Mouse (Mus musculus): ENCODE measurements around the gene Tex14.

The Tex14 gene

DNA sequence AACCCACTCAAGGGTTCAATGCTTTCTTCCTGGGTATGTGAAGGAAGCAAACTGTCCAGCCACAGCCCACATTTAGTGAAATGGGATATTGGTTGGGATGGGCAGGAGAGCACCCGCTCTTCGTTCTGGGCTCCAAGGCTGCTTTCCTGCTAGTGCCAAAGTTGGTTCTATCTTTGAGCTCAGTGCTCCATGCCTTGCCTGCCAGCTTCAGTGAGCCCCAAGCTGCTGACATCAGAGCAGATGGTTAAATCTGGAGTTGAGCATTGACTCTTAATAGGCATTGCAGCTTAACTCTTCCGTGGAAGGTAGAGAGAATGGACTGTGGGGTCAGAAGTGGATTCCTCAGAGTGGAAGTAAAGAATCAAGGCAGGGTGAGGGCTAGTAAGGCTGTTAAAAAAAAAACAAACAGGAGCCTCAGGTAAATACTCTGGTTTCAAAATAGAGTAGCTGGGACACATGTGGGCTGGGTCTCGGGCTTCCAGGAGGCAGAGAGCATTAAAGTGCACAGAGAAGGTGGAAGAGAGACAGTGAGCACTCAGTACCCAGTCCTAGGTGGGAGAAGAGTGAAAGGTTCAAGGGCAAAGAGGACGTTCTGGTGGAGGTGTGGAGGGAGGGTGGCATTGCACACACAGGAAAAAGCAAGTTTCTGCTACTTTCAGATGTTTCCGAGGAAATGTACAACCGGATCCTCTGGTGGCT is 163.5 kb downstream of the Tex14 start, which contains the start of gene Sept4:
TSS of gene Sept4 (plus strand) at position 649 of the 699 bp plus-strand sequence.
- in situ Hi-C loops (cut with MboI), result no loop called here

DNA sequence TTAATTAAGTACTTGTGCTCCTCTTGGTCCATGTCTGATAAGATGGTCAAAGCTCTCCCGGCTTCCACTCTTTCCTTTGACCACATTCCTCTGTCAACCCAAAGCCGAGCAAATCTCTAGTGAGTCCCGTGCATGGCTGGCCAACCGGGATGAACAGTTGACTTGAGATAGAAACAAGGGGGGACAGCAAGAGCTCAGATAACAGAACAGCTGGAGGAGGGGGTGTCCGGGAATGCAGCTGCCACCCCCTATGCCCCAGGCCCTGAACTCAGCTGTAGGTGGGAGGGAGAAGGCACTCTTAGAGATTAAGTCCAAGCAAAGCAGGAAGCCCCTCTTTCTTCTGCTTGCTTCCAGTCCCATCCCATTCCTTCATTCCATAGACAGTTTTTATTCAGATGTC is 165.9 kb downstream of the Tex14 start:
- in situ Hi-C loops (cut with MboI), result no loop called here

DNA sequence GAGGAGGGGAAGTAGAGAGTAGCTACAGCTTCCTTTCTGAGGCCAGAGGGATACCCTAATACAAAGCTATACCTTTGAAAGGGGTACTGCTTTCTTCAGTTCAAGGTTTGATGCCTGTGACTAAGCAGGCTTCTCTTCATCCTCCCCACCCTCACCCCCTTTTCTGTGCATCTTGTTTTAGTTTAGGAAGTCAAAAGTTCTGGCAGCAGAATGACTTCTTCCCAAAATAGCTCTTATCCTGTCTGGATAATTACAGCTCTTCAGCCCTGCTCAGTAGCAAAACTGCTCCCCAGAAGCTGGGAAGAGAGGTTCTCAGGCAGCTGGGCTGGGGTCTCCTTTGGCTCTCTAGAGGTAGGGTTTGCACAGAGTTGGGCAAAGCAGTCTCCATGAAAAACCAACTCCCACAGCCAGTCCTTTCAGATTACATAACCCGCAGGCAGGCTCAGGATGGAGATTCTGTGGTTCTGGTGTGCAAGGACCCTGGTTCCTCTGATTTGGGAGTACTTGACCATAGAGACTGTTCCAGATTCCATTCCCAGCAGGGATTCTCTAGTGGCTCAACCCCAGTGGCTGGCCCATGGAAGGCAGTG is 166.6 kb downstream of the Tex14 start:
- in situ Hi-C loops (cut with MboI), result no loop called here

DNA sequence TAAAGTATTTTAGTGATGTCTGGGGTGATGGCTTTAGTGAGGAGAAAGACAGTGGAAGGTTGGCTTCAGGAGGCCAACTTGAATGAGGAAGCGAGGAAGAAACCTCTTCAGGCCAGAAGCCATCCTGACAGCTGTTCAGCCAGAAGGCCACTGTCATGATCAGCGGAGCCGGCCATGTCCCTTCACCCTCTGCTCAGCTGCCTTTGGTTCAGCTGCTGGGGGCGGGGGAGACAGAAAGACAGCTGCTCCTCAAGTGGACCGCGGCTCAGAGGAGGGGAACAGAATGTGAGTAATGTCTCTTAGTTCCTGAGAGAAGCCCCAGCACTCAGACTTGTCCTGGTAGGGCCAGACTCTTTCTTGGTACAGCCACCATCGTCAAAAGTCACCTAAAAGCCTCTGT is 168.9 kb downstream of the Tex14 start:
- in situ Hi-C loops (cut with MboI), result no loop called here

DNA sequence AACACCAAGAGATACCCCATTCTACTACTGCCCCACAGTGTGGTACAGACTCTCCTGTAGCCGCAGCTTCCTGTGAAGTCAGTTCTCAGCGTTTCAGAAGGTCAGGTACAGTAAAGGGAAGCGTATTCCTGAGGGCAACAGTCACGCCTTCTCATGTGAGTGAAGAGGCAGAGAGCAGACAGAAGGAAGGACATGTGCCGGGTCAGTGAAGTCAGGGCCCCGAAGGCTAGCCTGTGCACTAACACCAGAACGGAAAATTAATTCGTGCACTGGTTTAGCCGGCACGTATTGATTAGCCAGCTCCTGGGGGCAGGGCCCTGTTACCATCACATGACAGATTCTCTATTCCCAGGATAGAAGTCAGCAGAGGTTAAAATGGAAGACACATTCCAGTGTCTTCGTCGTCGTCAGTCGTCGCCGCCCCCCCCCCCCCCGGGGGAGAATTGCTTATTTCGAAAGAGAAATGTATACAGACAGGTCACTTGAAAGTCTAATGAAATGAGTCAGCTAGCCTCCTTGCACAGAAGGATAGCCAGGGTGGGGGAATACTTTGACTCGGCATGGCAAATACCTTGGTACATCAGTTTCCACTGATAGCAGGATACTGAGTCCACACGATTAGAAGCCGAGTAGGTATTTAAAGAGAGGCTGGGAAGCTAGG is 169.8 kb downstream of the Tex14 start:
- in situ Hi-C loops (cut with MboI), result no loop called here

DNA sequence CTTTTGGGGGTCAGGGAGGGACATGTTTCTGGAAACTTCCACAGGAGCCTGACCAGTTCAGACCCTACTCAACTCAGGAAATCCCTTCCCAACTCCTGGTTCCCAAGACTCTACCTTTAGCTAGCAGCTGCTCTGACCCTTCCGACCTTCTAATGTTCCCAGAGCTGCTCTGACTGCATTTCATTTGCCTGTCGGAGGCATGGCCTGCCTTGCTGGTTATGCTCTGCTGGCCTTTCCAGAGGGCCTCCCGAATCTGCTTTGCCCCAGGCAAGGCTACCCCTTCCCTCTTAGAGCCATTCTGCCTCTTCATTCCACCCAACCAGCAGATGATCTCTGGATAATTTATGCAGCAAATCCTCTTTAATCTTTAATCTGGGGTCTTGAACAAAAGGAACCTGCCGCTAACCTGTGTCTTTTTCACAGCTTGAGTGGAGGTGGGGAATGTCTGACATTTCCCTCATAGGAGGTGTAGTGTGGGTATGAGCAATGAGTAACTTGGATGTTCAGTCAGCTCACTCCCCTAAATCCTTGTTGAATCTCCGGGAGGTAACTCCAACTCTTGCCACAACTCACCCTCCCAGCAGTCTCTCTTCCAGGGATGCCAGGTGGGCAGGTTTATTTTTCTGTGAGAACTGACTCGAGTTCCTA is 172.9 kb downstream of the Tex14 start:
- in situ Hi-C loops (cut with MboI), result no loop called here

DNA sequence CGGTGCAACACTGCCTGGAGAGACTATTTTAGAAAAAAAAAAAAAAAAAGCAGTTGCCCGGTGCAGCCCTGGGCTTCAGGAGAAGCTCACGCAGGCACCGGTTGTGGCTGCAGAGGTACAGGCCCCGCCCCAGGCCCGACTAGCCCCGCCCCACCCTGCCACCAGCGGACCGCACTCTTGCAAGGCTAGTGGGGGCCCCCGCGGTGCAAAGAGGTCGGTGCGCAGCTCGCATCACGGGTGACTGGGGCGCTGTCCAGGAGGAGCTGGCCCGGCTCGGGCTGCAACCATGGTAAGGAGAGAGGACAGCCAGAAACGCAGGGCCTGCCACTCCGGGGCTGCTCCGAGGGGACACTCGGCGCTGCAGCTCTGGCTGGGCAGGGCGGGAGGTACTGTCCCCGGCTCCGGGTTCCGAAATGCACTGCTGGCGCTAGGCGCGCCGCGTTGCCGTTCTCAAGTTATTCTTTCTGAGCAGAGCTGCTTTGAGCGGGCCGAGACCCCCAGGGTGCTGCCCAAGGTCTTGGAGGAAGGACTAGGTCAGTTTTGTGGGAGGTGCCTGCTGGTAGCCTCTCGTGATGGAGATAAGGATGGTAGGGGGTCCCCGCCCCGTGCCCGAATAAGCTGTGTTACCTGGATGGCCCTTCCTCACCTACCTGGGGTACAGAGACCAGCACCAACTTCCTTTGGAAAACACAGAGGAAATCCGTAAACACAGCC is 173.5 kb downstream of the Tex14 start:
- in situ Hi-C loops (cut with MboI), result no loop called here

DNA sequence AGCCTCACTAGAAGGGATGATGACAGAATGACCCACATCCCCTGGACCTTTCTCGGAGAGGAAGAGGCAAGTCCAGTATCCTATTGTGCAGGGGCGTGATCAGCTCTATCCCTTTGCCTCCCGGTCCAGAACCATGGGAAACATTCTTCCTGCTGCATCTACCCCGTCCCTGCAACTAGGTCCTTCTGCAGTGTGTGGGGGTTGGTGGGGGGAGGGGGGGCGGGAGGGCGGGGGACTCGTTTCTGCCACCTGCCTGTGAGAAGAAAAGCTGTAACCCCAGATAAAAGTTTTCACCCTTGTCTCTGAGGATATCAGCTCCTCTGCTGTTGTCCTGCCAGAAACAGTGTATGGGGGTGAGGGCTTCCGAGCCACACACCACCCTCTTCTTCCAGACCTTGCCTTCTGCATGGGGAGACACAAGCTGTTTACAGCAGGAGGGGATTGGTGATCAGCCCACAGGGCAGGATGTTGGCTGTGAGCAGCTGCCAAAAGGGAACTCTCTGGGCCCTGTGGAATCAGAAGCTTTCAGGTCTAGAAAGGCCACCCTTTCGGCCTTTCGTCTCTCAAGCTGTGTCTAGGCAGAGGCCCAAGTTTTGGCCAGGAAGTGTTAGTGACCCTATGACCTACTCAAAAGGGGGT is 174.2 kb downstream of the Tex14 start:
- in situ Hi-C loops (cut with MboI), result no loop called here

DNA sequence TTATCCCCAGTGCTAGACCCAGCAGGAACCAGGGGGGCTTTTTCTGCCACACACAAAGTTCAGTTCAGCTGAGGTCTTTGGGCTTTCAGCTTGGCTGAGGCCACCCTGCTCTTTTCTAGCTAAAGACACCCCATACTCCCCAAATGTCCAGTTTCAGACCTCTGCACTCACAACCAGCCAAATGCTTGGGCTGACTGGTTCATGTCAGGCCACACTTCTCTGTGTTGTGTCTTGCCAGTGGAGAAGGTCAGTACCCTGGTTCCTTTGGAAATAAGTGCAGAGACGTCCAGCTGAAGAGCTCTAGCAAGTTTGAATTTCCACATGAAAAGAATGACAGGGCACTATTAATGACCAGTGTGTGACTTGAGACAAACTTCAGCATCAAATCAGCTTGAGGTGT is 174.8 kb downstream of the Tex14 start:
- in situ Hi-C loops (cut with MboI), result no loop called here

DNA sequence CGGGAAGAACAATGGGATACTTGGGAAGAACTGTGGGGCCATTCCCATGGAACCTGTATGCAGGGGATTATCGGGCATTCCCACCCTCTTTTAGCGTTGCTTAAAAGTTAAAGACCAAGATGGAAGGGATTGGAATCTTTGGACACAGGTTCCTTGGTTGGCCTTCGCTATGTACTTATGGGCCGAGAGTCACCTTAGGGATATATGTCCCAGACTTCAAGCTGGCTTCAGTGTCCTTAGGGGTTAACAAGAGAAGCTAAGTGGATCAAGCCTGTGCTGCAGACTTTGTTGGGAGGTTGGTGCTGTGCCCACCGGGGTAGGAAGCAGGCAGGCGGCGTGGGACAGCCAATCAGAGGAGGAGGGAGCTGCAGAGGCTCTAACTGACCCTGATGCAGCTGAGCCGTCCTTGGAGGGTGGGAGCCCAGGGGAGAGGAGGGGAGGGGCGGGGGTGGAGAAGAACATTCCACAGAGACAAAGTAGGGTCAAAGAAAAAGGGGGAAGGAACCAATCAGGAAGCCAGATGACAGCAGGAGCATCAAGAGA is 175.7 kb downstream of the Tex14 start:
- in situ Hi-C loops (cut with MboI), result no loop called here

DNA sequence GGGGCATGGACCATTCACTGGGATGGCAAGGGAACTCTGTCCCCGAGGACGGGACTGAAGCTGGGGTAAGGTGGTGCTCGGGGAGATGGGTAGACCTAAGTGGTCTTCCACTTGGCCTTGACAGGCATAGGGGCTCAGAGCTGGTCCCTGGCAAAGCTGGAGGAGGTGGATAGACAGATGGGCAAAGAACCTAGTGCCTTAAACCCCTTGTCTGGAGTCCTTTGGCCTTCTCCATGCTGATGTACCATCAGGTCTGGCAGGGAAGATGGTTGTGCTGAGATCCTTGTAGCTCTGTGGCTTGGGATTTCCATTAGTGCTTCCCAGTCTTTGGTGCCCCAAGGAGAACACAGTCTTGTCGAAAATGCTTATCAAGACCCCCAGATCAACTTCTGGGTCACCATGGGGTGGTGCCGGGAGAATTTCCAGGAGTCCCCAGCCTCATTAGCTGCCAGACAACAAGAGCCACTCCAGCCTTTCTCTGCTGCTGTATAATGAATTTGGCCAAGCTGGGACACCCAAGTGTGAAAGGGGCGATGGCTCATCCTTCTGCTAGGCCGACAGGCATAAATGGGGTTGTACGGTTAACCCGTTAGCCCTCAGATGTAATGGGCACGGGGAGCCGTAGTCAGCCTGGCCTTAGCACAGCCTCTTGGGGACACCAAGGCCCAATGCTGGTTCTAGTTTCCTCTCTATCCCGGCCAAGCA is 176.4 kb downstream of the Tex14 start:
- in situ Hi-C loops (cut with MboI), result no loop called here

DNA sequence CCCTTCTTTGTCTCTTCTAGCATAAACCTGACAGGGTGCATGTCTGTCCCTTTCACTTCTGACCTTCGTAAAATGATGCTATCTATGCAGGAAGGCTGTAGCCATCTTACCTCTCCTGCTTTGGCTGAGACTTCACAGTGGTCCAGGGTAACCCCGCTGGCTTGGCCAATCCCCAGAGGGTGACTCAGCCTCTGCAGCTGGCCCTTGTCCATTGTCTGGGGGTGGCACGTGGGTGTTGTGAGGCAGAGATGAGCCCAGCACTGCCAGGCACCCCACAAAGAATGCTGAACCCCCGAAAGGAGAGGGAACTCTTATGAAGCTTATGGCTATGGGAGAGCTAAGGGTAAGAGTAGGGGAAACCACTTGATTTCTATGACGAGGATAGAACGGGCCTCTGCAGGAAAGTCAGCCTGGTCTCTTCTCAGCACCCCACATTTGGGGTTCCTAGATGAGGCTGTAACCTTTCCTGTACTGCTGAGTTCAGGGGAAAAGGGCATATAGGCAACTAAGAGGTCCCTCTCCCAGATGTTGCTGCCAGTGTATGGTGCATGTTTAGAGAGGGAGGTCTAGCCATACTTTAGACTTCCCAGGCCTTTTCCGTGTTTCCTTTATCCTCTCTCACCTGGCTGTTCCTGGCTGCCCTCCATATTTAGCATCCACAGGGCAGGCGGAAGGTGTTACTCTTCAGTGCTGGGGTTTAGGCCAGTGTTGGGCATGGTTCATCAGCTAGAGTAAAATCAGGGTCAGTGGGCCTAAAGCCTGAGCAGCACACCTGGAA is 177.3 kb downstream of the Tex14 start:
- in situ Hi-C loops (cut with MboI), result no loop called here

DNA sequence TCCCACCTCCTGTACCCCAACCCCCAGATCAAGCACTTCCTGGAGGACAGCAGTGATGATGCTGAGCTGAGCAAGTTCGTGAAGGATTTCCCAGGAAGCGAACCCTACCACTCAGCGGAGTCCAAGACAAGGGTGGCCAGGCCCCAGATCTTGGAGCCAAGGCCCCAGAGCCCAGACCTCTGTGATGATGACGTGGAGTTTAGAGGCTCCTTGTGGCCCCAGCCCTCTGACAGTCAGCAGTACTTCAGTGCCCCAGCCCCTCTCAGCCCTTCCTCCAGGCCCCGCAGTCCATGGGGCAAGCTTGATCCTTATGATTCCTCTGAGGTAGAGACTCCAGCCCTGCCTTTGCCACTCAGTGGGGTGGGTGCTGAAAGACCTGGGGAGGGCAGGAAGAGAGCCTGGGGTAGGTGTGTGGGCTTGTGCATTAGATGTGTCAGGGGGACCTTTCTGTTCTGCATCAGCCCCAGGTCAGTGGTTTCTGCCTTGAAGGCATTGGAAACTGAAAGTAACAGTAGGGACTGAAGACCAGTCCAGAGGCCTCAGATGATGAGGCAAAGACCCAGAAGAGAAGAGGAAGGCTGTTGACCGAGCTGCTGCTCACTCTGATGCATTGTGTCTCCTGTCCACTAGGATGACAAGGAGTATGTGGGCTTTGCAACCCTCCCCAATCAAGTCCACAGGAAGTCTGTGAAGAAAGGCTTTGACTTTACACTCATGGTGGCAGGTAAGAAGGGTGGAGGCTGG is 178.6 kb downstream of the Tex14 start:
- in situ Hi-C loops (cut with MboI), result no loop called here

DNA sequence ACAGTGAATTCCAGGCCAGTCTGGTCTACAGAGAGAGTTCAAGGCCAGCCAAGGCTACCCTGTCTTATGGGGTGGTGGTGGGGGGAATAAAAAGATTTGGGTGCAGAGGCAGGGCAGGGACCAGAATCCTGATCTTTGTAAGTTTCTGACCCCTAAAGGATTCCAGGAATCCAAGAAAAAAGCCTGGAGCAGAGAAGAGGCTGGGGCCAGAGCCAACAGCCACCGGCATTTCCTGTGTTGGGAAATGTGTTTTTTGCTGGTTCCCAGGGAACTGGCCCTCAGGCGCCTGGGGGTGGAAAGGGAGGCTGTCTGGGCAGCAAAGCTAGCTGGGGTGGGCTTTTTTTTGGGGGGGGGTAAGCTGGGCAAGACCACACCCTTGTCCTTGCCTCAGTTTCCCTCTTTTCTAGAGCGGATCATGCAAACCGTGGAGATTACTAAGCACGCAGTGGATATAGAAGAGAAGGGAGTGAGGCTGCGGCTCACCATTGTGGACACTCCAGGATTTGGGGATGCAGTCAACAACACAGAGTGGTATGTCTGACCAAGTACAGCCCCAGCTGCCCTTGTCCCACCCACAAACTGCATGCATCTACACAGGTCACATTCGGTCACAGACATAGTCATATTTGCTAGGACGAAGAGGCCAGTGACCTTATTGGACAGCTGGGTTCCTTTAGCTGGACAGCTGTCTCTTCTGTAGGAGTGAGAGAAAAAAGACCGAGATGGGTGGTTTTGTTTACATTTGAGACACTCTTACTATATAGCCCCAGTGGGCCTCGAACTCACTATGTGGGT is 180.0 kb downstream of the Tex14 start:
- in situ Hi-C loops (cut with MboI), result no loop called here

DNA sequence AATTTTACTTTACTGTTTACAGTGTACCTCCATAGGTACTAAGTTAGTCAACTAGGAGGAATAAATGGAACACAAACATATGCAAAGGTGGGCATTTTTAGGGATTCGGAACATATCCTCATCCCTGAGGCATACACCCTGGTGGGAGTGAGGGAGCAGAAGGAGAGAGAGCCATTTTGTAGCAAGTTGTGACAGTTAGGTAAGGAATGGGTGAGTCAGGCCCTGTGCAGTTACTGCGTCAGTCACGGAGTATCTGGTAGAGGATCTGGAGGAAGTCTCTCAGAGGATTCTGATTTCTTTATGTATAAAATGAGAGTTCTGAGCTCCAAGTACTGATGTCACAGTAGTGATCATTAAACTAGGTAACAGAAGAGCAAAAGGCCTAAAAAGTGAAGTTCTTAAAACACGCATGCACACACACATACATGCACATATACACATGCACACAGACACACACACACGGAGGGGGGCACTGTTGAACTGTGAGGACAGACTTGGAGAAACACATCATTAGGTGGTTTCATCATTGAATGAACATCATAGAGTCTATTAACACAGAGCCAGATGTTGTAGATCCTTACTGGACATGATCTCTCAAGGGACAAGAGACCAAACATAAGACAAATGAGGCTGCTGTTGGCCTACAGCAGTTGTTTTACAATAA is 182.5 kb downstream of the Tex14 start:
- in situ Hi-C loops (cut with MboI), result no loop called here

DNA sequence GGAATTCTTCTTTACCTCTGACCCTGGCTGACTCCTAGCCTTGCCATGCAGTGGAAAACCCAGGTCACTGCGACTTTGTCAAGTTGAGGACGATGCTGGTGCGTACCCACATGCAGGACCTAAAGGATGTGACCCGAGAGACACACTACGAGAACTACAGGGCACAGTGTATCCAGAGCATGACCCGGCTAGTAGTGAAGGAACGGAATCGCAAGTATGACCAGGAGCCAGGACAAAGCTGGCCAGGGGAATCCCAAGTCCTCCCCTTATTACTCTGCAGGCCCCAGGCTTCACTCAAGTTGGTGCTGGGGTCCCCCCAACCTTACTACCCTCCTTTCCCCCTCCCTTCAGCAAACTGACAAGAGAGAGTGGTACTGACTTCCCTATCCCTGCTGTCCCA is 184.7 kb downstream of the Tex14 start:
- in situ Hi-C loops (cut with MboI), result no loop called here

DNA sequence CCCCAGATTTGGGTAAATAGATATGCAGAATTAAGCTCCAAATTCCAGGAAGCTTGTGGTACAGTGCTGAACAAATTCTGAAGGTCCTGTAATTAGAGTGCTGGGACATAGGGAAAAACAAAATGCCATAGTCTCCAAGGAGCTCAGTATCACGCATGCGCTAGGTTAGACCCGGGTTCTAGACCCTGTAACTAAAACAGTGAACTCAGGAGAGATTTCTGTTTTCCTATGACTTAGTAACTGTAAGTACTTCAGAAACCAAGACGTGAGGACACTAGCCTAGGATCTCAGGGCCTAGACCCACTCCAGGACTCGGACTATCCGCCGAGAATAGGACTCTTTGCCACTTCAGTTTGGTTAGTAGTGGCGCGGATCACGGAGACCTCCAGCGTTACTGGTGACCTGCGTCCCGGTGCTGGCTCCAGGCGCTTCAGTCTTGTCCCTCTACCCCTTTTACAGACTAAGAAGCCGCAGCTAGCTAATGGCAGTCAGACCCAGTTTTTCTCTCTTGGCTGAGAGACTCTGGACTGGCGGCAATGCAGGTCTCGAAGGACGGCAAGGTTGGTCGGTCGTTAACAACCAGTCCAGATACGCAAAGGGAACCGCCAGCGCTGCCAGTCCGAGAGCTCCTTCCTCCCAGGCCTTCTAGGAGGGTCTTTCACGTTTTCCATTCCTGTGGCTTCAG is 186.1 kb downstream of the Tex14 start:
- in situ Hi-C loops (cut with MboI), result no loop called here
